In the genomic region with DNA sequence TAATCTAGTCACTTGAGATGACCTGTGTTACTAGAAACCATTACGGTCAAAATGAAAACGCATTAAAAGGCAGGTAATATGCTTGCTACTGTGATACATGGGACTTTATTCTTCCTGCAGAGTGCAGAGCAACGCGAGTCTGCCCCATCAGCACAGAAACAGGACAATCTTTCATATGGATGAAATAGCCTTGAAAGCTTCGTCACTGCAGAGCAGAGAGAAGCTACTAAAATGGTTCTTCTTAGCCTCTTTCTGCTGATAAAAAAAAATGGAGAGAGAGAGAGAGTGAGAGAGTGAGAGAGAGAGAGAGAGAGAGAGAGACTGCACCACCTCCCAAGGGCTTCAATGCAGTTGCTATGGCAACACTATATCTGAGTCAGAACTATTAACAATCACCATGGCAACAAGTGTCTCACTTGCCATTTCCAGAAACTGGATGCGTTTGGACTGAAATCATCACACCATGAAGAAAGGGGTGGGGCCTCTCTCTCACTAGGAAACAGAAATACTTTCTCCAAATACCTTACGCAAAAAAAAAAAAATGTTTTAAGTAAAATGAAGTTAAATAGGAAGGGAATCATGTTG, we compare ENCODE assay signal across 10 mouse cellular contexts.
DNase-seq lines count a peak whose midpoint lies in the region; ATAC-seq and TF ChIP-seq lines count a peak whose summit lies in the region.
"Had no signal": no experiment of that assay in that cellular context is flagged by ENCODE, and none has a peak within 500 bp of the region (broad histone marks: within the 10 kb centered on the region; RNA-seq: fewer than 3 reads in every experiment).

No protein-coding gene starts in this region.

- peak overlapping the region; percentile 94 for H3K27ac ChIP-seq in cortical plate, adult 2 months (ENCODE audit: insufficient read depth, low read length)
- H3K27ac ChIP-seq in intestine, postnatal 0 days (ENCODE audit: low read depth, low read length): no peak overlapping the region
- no peak overlapping the region for H3K27ac ChIP-seq in thymus, adult 2 months (ENCODE audit: control insufficient read depth, insufficient read depth, low read length)
- H3K27ac ChIP-seq: heart, embryonic 15.5 days had no signal

- DNase-seq in forelimb bud, embryonic 11.5 days (ENCODE audit: low read depth, low spot score): peak; percentile 16
- DNase-seq in left cerebral cortex, adult 9 months (ENCODE audit: low spot score in 2 of 2): peak; percentile 59 to 84
- peak; percentile 40 to 65 for DNase-seq in right cerebral cortex, adult 2 months (ENCODE audit: low spot score in 2 of 2)
- DNase-seq in heart, adult 8-10 months (ENCODE audit: low spot score): no peak
- DNase-seq in thymus, adult 2 months: no peak
- DNase-seq: lung, postnatal 4 days; thymus, postnatal 14 days had no signal

- H3K9ac ChIP-seq in intestine, postnatal 0 days (ENCODE audit: low read depth, low read length): no peak overlapping the region
- H3K9ac ChIP-seq: heart, embryonic 15.5 days had no signal

- H3K4me3 ChIP-seq in cortical plate, adult 2 months (ENCODE audit: insufficient read depth, low read length): no peak overlapping the region
- no peak overlapping the region for H3K4me3 ChIP-seq in intestine, postnatal 0 days (ENCODE audit: low read depth, low read length)
- H3K4me3 ChIP-seq in thymus, adult 2 months (ENCODE audit: control insufficient read depth, insufficient read depth, low read length): no peak overlapping the region
- H3K4me3 ChIP-seq: heart, embryonic 15.5 days had no signal

- H3K4me2 ChIP-seq in intestine, postnatal 0 days (replicated peaks; ENCODE audit: low read depth): no peak overlapping the region
- H3K4me2 ChIP-seq: heart, embryonic 15.5 days had no signal

- 68% methylated on average over 7 of the region's 7 CpGs for WGBS in intestine, postnatal 0 days
- WGBS in thymus, adult 2 months: 88% methylated on average over 7 of the region's 7 CpGs

- peaks cover 9% of the 10 kb centered on the region for H3K4me1 ChIP-seq in cortical plate, adult 2 months (ENCODE audit: control insufficient read depth, insufficient read depth, low read length)
- H3K4me1 ChIP-seq in intestine, postnatal 0 days (replicated peaks; ENCODE audit: control insufficient read depth, insufficient read depth, low read length): no peaks in the 10 kb centered on the region
- H3K4me1 ChIP-seq in thymus, adult 2 months (replicated peaks; ENCODE audit: control insufficient read depth, insufficient read depth, low read length): no peaks in the 10 kb centered on the region
- H3K4me1 ChIP-seq: heart, embryonic 15.5 days had no signal

- no peaks in the 10 kb centered on the region for H3K36me3 ChIP-seq in intestine, postnatal 0 days (ENCODE audit: control insufficient read depth, insufficient read depth)
- H3K36me3 ChIP-seq in thymus, adult 2 months (ENCODE audit: control insufficient read depth, insufficient read depth, low read length): no peaks in the 10 kb centered on the region
- H3K36me3 ChIP-seq: heart, embryonic 15.5 days had no signal

- no peak for TF ChIP-seq POLR2A in cortical plate, adult 2 months (IDR thresholded peaks at IDR 0.05; ENCODE audit: extremely low read depth, insufficient read depth, low read length)
- TF ChIP-seq POLR2A in thymus, adult 2 months (IDR thresholded peaks at IDR 0.05; ENCODE audit: control insufficient read depth, extremely low read depth, insufficient read depth, low read length, poor library complexity): no peak

- H3K9me3 ChIP-seq in intestine, postnatal 0 days (ENCODE audit: control insufficient read depth): no peaks in the 10 kb centered on the region
- H3K9me3 ChIP-seq: heart, embryonic 15.5 days had no signal

- no peak for TF ChIP-seq CTCF in cortical plate, adult 2 months (IDR thresholded peaks at IDR 0.05; ENCODE audit: extremely low read depth, insufficient read depth, low read length)
- no peak for TF ChIP-seq CTCF in intestine, postnatal 0 days (IDR thresholded peaks at IDR 0.05; ENCODE audit: low read depth)
- no peak for TF ChIP-seq CTCF in thymus, adult 2 months (IDR thresholded peaks at IDR 0.05; ENCODE audit: borderline replicate concordance, control insufficient read depth, extremely low read depth, insufficient read depth, low read length, poor library complexity)

- no peaks in the 10 kb centered on the region for H3K27me3 ChIP-seq in intestine, postnatal 0 days (replicated peaks; ENCODE audit: control insufficient read depth, insufficient read depth, low read length)
- no peaks in the 10 kb centered on the region for H3K27me3 ChIP-seq in thymus, adult 2 months (ENCODE audit: control insufficient read depth, insufficient read depth, low read length)
- H3K27me3 ChIP-seq: heart, embryonic 15.5 days had no signal

- no peak for ATAC-seq in intestine, postnatal 0 days

Comparison
In these comparisons a context has a peak if more than half of its experiments do, and no peak if none do; other contexts are left out.
1. DNase-seq: peak in forelimb bud, embryonic 11.5 days (single experiment), left cerebral cortex, adult 9 months (2 of 2) and right cerebral cortex, adult 2 months (2 of 2); none in heart, adult 8-10 months (single experiment) and thymus, adult 2 months (single experiment).